Mouse (Mus musculus) liver, adult 2 months (tissue): ENCODE results near the gene Olfr666.

Experiments used
- CTCF ChIP-seq: fragments of 200-500 bp; IDR thresholded peaks from 2 replicates; pipeline ENCODE4 v1.5.1; 2011; ENCODE audit warnings: low read depth, low read length, control low read depth
- POLR2A ChIP-seq: fragments of 200-500 bp; IDR thresholded peaks from 2 replicates; pipeline ENCODE4 v1.6.1; 2011; ENCODE audit warnings: low read length, control low read depth; ENCODE audit not compliant: insufficient read depth; ENCODE audit errors: extremely low read depth

DNA sequence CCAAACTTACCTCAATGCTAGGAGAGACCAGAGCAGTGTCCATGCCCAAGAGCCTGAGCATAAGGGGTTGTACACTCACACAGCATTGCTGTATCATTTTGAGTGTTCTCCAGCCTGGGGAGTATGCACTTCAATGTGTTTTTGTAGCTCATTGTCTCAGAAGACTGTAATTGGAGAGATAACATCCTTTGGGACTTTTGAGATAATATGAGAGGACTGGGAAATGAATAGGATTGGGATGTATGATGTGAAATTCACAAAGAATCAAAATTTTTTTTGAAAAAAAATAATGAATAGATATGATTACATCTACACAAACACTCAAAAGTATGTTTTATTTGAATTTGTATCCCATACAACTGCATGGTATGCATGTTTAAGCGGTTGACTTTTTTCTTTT, 32.2 kb upstream of the Olfr666 start, which contains the start of gene Olfr668:
- TF ChIP-seq POLR2A (no peak), CTCF (no peak)
